Mouse (Mus musculus): ENCODE results near the gene Smarca5.

Smarca5 gene

GRCm38 (mm10) chr8:80739155-80739924, at the start of gene Smarca5:
Gene Smarca5 (minus strand): TSS chr8:80739497.
- DNase-seq, result peak; percentile 97

- DNase-seq, result no peak
Measured at GRCm38 (mm10) chr8:80784559-80784958, 45.3 kb upstream of the Smarca5 start.

GRCm38 (mm10) chr8:80783271-80783670, 44.0 kb upstream of the Smarca5 start:
- DNase-seq, result no peak

- no peak for DNase-seq
Measured at GRCm38 (mm10) chr8:80781338-80781737, 42.0 kb upstream of the Smarca5 start.

DNA sequence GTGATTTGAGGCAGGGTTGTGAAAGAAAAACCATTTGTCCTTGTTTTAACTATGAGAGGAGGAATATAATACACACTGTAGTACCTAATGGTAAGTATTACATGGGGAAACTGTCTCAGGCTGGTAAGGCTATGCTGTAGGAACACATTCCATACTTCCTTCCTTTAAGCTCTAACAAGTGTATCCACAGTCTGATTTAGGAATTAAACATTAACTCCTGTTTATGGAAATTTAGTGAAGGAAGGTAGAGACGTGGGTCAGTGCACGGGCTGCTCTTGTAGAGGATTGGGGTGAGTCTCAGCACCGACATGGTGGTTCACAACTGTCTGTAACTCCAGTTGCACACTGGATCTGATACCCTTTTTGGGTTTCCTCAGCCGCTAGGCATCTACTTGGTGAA, 41.0 kb upstream of the Smarca5 start:
- no peak for DNase-seq

GRCm38 (mm10) chr8:80776436-80776835, 37.1 kb upstream of the Smarca5 start:
- DNase-seq, result no peak

- no peak for DNase-seq
Measured at GRCm38 (mm10) chr8:80772732-80773460, 33.6 kb upstream of the Smarca5 start.

DNA sequence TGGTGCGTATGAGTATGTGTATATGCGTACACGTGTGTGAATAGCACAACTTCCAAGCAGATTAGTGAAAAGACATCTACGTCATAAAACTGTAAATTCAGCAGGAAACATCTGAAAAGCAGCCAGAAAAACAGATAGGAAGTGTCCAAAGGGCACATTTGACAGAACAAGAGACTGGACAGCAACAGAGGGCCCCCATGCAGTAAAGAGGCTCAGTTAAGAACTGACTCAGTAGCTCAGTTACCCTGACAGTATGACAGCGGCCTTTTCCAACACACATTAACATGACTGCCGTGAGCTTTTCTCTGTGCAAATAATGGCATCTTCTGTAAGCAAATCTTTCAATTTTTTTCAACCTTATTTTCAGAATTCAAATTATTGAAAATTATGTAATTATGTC, 29.2 kb upstream of the Smarca5 start:
- no peak for DNase-seq

- DNase-seq, result peak; percentile 90
Measured at GRCm38 (mm10) chr8:80753017-80753715, 13.9 kb upstream of the Smarca5 start.

GRCm38 (mm10) chr8:80752429-80752828, 13.1 kb upstream of the Smarca5 start:
- no peak for DNase-seq

DNA sequence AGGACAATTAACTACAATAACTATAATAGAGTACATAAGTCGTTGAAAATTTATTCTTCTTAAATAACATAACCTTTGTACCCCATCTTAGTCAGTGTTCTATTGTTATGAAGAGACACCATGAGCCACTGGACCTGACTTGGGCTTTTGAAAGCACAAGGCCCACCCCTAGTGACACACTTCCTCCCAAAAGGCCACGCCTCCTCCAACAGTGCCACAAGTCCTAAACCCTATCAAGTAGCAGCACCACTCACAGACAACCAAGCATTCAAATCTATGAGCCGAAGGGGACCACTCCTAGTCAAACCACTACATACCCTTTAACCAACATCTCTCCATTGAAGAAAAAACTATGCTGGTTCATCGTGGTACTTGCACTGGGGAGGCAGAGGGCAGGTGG, 9.8 kb upstream of the Smarca5 start:
- no peak for DNase-seq

GRCm38 (mm10) chr8:80739932-80740331, 635 bp upstream of the Smarca5 start:
- DNase-seq, result no peak

DNA sequence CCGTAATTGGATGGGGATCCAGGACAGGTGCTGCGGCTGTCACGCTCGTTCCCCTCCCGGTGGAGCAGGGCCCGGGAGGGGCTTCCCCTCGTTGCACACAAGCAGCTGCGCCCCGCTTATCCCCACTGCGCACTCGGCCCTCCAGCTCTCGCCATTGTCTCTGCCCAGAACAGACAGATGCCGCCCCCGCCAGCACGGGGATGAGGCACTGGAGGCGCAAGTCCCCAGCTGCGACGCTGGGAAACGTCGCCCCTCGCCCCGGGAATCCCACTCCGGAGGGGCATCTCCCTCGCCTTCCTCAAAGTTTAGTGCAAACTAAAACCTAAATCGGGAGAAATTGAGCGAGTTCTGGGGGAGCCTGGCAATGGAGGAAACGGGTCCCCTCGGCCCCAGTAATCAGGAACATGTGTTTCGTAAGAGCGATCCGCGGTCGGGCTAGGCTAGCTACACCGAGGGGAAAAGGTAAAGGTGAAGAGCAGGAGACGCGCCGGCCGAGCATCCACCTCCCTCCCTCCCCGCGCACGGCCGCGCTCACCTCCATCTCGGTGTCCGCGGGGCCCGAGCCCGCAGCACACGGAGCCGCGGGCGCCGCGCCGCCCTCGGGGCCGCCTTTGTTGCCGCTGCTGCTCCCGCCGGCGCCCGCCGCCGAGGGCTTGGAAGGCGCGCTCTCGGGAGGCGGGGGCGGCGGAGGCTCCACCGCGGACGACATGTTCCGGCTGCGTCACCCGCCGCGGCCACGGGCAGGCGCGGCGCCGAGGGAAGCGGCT, 726 bp downstream of the Smarca5 start:
- DNase-seq, result peak; percentile 52

GRCm38 (mm10) chr8:80738046-80738387, 1.3 kb downstream of the Smarca5 start:
- no peak for DNase-seq

DNA sequence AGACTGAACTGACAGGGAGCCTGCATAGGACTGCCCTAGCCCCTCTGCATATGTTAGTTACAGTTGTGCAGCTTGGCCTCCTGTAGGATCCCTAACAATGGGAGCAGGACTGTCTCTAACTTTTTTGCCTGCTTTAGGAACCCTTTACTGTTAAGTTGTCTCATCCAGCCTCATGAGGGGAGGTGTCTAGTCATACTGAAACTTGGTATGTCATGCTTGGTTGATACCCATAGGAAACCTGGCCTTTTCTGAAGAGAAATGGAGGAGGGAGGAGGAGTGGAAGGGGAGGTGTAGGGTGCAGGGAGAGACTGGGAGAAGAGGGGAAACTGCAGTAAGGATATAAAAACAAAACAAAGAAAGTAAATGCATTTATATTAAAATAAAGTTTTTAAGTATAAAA, 7.0 kb downstream of the Smarca5 start:
- no peak for DNase-seq

DNA sequence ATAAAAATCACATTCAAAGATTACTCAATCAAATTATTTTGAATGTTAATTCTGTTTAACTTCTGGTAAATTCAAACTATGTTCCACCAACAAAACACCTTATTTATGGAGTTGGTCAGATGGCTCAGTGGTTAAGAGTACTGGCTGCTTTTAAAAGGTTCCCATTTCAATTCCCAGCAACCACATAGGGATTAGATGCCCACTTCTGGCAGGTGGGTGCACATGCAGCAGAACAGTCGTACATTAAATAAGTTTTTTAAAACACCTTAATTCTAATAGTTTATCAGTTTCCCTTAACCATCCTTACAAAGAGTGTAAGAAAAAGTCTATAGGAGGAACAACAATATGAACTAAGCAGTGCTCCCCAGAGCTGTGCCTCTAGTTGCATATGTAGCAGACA, 24.8 kb downstream of the Smarca5 start:
- DNase-seq, result no peak

GRCm38 (mm10) chr8:80710670-80711400, 28.5 kb downstream of the Smarca5 start:
- no peak for DNase-seq

- DNase-seq, result peak; percentile 66
Measured at GRCm38 (mm10) chr8:80688141-80688540, 51.2 kb downstream of the Smarca5 start.

- DNase-seq, result no peak
Measured at GRCm38 (mm10) chr8:80683756-80684335, 55.5 kb downstream of the Smarca5 start.

GRCm38 (mm10) chr8:80682594-80682993, 56.7 kb downstream of the Smarca5 start:
- no peak for DNase-seq

DNA sequence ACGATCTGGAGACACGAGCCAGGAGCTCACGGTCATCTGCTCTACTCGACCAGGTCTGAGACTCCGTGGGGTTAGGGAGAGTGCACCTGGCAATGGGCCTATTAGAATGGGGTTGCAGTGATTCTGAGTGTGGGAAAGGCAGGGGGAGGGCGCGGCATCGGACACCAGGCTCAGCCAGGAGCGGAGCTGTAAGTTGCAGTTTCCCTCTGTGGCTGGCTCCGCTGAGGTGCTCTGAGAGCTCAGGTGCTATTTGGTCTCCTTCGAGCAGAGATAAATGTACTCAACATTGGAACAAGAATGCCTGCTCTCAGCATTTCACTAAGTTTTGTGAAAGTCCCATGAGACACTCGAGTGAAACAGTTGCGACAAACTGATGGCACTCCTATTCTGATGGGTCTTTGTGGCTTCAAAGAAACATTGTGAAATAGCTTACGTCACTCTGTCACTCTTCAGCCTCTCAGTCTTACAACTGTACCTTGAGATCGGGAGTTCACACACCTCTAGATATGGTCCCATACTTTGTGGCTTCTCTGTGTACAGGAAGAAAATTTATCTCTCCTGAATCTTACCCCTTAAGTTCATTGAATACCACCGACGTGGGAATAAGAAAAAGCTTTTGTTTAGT, 69.9 kb downstream of the Smarca5 start:
- DNase-seq, result no peak
